Mouse (Mus musculus) ES-E14 (cell line): Measurements from ENCODE around the gene Unc5c. TPM values are rescaled to one million over a fixed set of nuclear protein-coding genes. Genes with fewer than 3 reads are reported as not detected.

Source experiments
- DNase-seq: peaks from one replicate; pipeline ENCODE4 v3.0.0-alpha.2; 2013; ENCODE audit warnings: low read depth, low spot score
- H3K27ac ChIP-seq: 2 replicates; pipeline ENCODE4 v1.5.1; 2012; ENCODE audit warnings: low read depth, mild to moderate bottlenecking, low read length, moderate library complexity, mixed read lengths; ENCODE audit not compliant: poor library complexity, insufficient read depth, severe bottlenecking
- H3K36me3 ChIP-seq: 2 replicates; pipeline ENCODE4 v1.6.1; 2012; ENCODE audit warnings: mild to moderate bottlenecking, low read length, moderate library complexity, mixed read lengths; ENCODE audit not compliant: control insufficient read depth, poor library complexity, insufficient read depth, severe bottlenecking
- H3K4me1 ChIP-seq, 2 experiments: fragments of 150-350 bp in 1 of 2; sonication (generic) in 1 of 2; 2 replicates each; pipeline ENCODE4 v1.6.1; 2012; ENCODE audit warnings: low read length in 2 of 2, mild to moderate bottlenecking in 1 of 2, mixed read lengths in 1 of 2; ENCODE audit not compliant: control insufficient read depth in 2 of 2, insufficient read depth in 2 of 2, poor library complexity in 1 of 2
- H3K4me3 ChIP-seq, 2 experiments: fragments of 150-350 bp in 1 of 2; sonication (generic) in 1 of 2; 2 replicates each; pipeline ENCODE4 v1.5.1; 2012; ENCODE audit warnings: low read length in 2 of 2, low read depth in 1 of 2, mild to moderate bottlenecking in 1 of 2, mixed read lengths in 1 of 2; ENCODE audit not compliant: insufficient read depth in 1 of 2, poor library complexity in 1 of 2, severe bottlenecking in 1 of 2
- H3K9ac ChIP-seq: 2 replicates; pipeline ENCODE4 v1.6.1; 2012; ENCODE audit warnings: low read depth, mild to moderate bottlenecking, low read length, mixed read lengths; ENCODE audit not compliant: poor library complexity, insufficient read depth, severe bottlenecking
- H3K9me3 ChIP-seq: fragments of 150-350 bp; sonication (generic); 2 replicates; pipeline ENCODE4 v1.6.1; 2012; ENCODE audit warnings: low read depth, mild to moderate bottlenecking, low read length; ENCODE audit not compliant: control insufficient read depth, insufficient read depth
- CHD2 ChIP-seq: IDR thresholded peaks from 2 replicates; pipeline ENCODE4 v1.6.1; 2014; ENCODE audit warnings: mild to moderate bottlenecking, low read depth, low read length, inconsistent platforms
- HCFC1 ChIP-seq: IDR thresholded peaks from 2 replicates; pipeline ENCODE4 v1.6.1; 2012; ENCODE audit warnings: low read length, inconsistent platforms, borderline replicate concordance; ENCODE audit not compliant: insufficient read depth
- MAFK ChIP-seq: IDR thresholded peaks from 2 replicates; pipeline ENCODE4 v1.6.1; 2014; ENCODE audit warnings: mild to moderate bottlenecking, low read depth, low read length, inconsistent platforms; ENCODE audit not compliant: insufficient read depth
- ZC3H11A ChIP-seq: IDR thresholded peaks from 2 replicates; pipeline ENCODE4 v1.6.1; 2012; ENCODE audit warnings: low read depth, mild to moderate bottlenecking, inconsistent platforms, low read length, borderline replicate concordance
- ZNF384 ChIP-seq: IDR thresholded peaks from 2 replicates; pipeline ENCODE4 v1.6.1; 2012; ENCODE audit warnings: low read depth, low read length, inconsistent platforms
- in situ Hi-C, 2 experiments: fragments of 600-800 bp; cut with MboI; formaldehyde crosslinking; loops; one replicate each; pipeline ENCODE4 v1.15.1; 2025; ENCODE audit warnings: low sequenced_read_pairs in 2 of 2, inconsistent platforms in 1 of 2; ENCODE audit not compliant: unreplicated experiment in 2 of 2
- total RNA-seq: library from RNA; depleted of rRNA; stranded (reverse); fragments of 300-350 nt; gene quantifications from 2 replicates; pipeline ENCODE4 v1.2.3, GENCODE M21; 2012

Unc5c gene
- total RNA-seq, 1 experiment, result 0.67 TPM

DNA sequence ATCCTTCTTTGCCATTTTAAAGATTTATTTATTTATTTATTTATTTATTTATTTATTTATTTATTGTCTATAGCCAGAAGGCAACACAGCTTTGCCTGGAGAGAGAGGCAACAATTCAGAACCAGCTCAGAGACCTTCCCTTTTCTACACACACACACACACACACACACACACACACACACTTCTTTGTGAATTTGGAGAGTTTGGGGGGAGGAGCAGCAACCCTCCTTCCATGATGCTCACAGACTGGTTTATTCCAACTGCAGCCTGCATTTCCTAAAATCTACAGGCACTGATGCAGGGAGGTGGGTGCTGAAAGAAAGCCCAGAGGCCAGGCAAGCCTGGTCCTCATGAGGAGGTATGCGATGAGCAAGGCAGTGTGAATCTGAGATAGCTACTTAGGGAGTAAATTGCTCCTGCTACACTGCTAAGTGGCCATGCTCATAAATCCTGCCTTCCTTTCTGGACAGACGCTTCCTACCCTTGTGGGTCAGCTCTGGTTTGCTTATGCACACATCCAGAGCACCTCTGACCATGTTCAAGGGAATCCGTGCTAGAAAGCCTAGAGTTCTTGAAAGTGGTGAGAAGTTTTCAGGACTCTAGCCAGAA, 1.8 kb downstream of the Unc5c start:
- DNase-seq, result no peak
- no peak overlapping the region for H3K4me3 ChIP-seq
- no peaks in the 10 kb centered on the region for H3K9me3 ChIP-seq
- no peak for TF ChIP-seq MAFK
- no peak for TF ChIP-seq HCFC1
- no peak for TF ChIP-seq CHD2
- no peak for TF ChIP-seq ZNF384
- no peak for TF ChIP-seq ZC3H11A
- no peaks in the 10 kb centered on the region for H3K4me1 ChIP-seq
- no peaks in the 10 kb centered on the region for H3K36me3 ChIP-seq
- no peak overlapping the region for H3K27ac ChIP-seq
- no peak overlapping the region for H3K9ac ChIP-seq
- in situ Hi-C loops, result no loop called here

- H3K36me3 ChIP-seq, result no peaks in the 10 kb centered on the region
- H3K9ac ChIP-seq, result no peak overlapping the region
- in situ Hi-C loops, result no loop called here
- no peak for DNase-seq
- H3K4me3 ChIP-seq, result no peak overlapping the region
- H3K4me1 ChIP-seq, result no peaks in the 10 kb centered on the region
- no peak for TF ChIP-seq MAFK
- TF ChIP-seq ZC3H11A, result no peak
- TF ChIP-seq HCFC1, result no peak
- TF ChIP-seq CHD2, result no peak
- TF ChIP-seq ZNF384, result no peak
- no peak overlapping the region for H3K27ac ChIP-seq
- no peaks in the 10 kb centered on the region for H3K9me3 ChIP-seq
Measured at GRCm38 (mm10) chr3:141469338-141469737, 4.3 kb downstream of the Unc5c start.

DNA sequence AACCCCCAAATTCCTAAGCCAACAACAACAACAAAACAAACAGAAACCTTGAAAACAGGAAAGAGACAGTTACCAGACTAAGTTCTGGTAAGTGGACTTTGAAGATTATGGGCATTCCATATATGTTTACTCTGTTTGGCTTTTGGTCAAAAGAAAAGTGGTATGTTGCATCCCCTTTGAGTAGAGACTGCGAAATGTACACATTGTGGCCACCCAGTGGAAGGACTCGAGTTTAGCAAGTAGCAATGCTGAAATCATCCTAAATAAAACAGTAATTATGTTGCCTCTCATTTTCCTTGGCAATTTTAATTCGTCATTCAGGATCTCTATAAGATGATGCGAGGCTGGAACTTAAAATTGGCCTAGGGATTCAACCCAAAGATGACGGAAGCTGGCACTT, 8.2 kb downstream of the Unc5c start:
- Histone ChIP-seq H3K9ac (no peak overlapping the region), H3K9me3 (no peaks in the 10 kb centered on the region), H3K4me3 (no peak overlapping the region), H3K4me1 (no peaks in the 10 kb centered on the region), H3K36me3 (no peaks in the 10 kb centered on the region), H3K27ac (no peak overlapping the region)
- TF ChIP-seq ZNF384, result no peak
- TF ChIP-seq ZC3H11A, result no peak
- no peak for TF ChIP-seq HCFC1
- no peak for TF ChIP-seq MAFK
- no peak for TF ChIP-seq CHD2
- no peak for DNase-seq
- in situ Hi-C loops, result no loop called here

- in situ Hi-C loops, result no loop called here
- no peaks in the 10 kb centered on the region for H3K9me3 ChIP-seq
- no peak overlapping the region for H3K27ac ChIP-seq
- H3K9ac ChIP-seq, result no peak overlapping the region
- no peak overlapping the region for H3K4me3 ChIP-seq
- DNase-seq, result no peak
- TF ChIP-seq ZNF384, result no peak
- TF ChIP-seq HCFC1, result no peak
- no peak for TF ChIP-seq CHD2
- no peak for TF ChIP-seq ZC3H11A
- no peak for TF ChIP-seq MAFK
- H3K4me1 ChIP-seq, result no peaks in the 10 kb centered on the region
- H3K36me3 ChIP-seq, result no peaks in the 10 kb centered on the region
Measured at GRCm38 (mm10) chr3:141475389-141475788, 10.4 kb downstream of the Unc5c start.

GRCm38 (mm10) chr3:141475919-141476318, 10.9 kb downstream of the Unc5c start:
- in situ Hi-C loops, result no loop called here
- TF ChIP-seq ZNF384, result no peak
- TF ChIP-seq CHD2, result no peak
- no peak for TF ChIP-seq HCFC1
- no peak for TF ChIP-seq MAFK
- TF ChIP-seq ZC3H11A, result no peak
- Histone ChIP-seq H3K4me1 (no peaks in the 10 kb centered on the region), H3K9ac (no peak overlapping the region), H3K4me3 (no peak overlapping the region), H3K9me3 (no peaks in the 10 kb centered on the region), H3K36me3 (no peaks in the 10 kb centered on the region), H3K27ac (no peak overlapping the region)
- DNase-seq, result no peak
